Mouse (Mus musculus) forebrain, postnatal 0 days (tissue): Measurements from ENCODE around the gene Armc3. TPM values are rescaled to one million over a fixed set of nuclear protein-coding genes. Genes with fewer than 3 reads are reported as not detected.

Source experiments
- ATAC-seq: fragments of 200-750 bp; cut with Nextera tagmentation; 2 replicates; pipeline ENCODE4 v1.8.0; 2017; ENCODE audit warnings: mild to moderate bottlenecking, moderate library complexity
- DNase-seq: peaks from one replicate; pipeline ENCODE4 v3.0.0-alpha.2; 2015
- H3K27ac ChIP-seq: fragments of 300-500 bp; sonication (generic); 2 replicates; pipeline ENCODE4 v1.5.1; 2014; ENCODE audit warnings: low read depth, mild to moderate bottlenecking, antibody characterized with exemption, low read length, moderate library complexity, mixed read lengths
- H3K27me3 ChIP-seq: fragments of 300-500 bp; sonication (generic); 2 replicates; pipeline ENCODE4 v1.6.1; 2014; ENCODE audit warnings: mild to moderate bottlenecking, low read length, mixed read lengths; ENCODE audit not compliant: insufficient read depth
- H3K36me3 ChIP-seq: fragments of 300-500 bp; sonication (generic); 2 replicates; pipeline ENCODE4 v1.6.1; 2014; ENCODE audit warnings: mild to moderate bottlenecking, moderate library complexity; ENCODE audit not compliant: insufficient read depth
- H3K4me1 ChIP-seq: fragments of 300-500 bp; sonication (generic); 2 replicates; pipeline ENCODE4 v1.6.1; 2014; ENCODE audit warnings: antibody characterized with exemption; ENCODE audit not compliant: insufficient read depth
- H3K4me2 ChIP-seq: fragments of 300-500 bp; sonication (generic); 2 replicates; pipeline ENCODE4 v1.6.1; 2014; ENCODE audit warnings: low read depth, mild to moderate bottlenecking, moderate library complexity
- H3K4me3 ChIP-seq: fragments of 300-500 bp; sonication (generic); 2 replicates; pipeline ENCODE4 v1.5.1; 2014; ENCODE audit warnings: low read depth, low read length, mixed read lengths
- H3K9ac ChIP-seq: fragments of 300-500 bp; sonication (generic); 2 replicates; pipeline ENCODE4 v1.6.1; 2014; ENCODE audit warnings: mild to moderate bottlenecking
- H3K9me3 ChIP-seq: fragments of 300-500 bp; sonication (generic); 2 replicates; pipeline ENCODE4 v1.6.1; 2016; ENCODE audit warnings: low read length
- CTCF ChIP-seq: sonication (generic); IDR thresholded peaks from 2 replicates; pipeline ENCODE4 v1.5.1; 2016; ENCODE audit warnings: antibody characterized with exemption, control low read depth, low read depth
- WGBS: fragments of 180-500 bp; shearing (Covaris S2); extraction: QIAGEN DNeasy Blood & Tissue Kit; methylation state at CpG from one replicate; pipeline ENCODE4 v1.1.7; 2014; 5-methylcytosine and 5-hydroxymethylcytosine counted together
- polyA plus RNA-seq: library from polyadenylated mRNA; unstranded; fragments of >200 nt; fragmentation: Nextera tagmentation; extraction: Ambion mirVana; gene quantifications from 2 replicates; pipeline ENCODE4 v1.2.1, GENCODE M21; 2015
- total RNA-seq: library from RNA; depleted of rRNA; stranded (reverse); fragments of >200 nt; gene quantifications from 2 replicates; pipeline ENCODE4 v1.2.3, GENCODE M21; 2014

Armc3 gene
- total and polyA plus RNA-seq, 2 experiments from 2014 or later: 1.5 to 2.4 TPM

DNA sequence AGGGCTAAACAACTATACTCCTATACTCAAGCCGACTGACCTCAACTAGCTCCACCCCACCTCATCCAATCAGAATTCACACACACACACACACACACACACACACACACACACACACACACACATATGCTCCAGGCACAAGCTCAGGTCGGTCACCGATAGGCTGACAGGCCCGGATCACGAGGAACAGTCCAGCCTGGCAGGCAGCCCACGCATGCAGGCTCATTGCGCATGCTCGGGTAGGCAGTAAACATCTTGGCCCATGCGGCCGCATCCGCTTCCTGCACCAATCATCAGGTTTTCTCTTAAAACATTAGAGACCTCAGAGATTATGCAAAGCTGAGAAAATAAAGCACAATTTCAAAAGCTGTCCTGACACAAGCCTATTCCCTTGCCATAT lies 50.5 kb downstream of the Armc3 start:
- Histone ChIP-seq H3K4me2 (no peak overlapping the region), H3K27me3 (no peaks in the 10 kb centered on the region), H3K36me3 (no peaks in the 10 kb centered on the region), H3K4me3 (no peak overlapping the region), H3K9me3 (no peaks in the 10 kb centered on the region), H3K27ac (no peak overlapping the region), H3K4me1 (no peaks in the 10 kb centered on the region), H3K9ac (no peak overlapping the region)
- DNase-seq: no peak
- WGBS: 70% methylated on average over 11 of the region's 11 CpGs
- ATAC-seq: no peak
- TF ChIP-seq CTCF: no peak

GRCm38 (mm10) chr2:19255037-19255436 lies 55.9 kb downstream of the Armc3 start:
- Histone ChIP-seq H3K36me3 (no peaks in the 10 kb centered on the region), H3K9ac (no peak overlapping the region), H3K9me3 (no peaks in the 10 kb centered on the region), H3K4me1 (no peaks in the 10 kb centered on the region), H3K4me3 (no peak overlapping the region), H3K4me2 (no peak overlapping the region), H3K27ac (no peak overlapping the region), H3K27me3 (no peaks in the 10 kb centered on the region)
- no peak for TF ChIP-seq CTCF
- DNase-seq: no peak
- ATAC-seq: no peak
- WGBS: 85% methylated on average over 3 of the region's 3 CpGs

DNA sequence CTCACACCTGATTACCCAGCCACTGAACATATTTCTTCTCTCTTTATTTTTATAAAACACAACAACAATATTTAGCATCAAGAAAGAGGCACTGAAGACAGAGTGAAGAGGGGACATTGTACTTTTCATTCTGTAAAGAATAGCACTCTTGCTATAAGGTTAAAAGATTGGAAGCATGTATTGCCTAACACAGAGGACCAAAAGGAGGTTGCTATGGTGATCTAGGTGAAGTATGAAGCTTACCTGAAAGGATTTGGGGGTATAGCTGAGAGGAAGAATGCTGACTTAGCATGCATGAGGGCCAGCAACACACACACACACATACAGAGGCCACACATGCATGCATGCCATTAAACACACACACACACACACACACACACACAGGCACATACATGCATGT lies 58.2 kb downstream of the Armc3 start:
- ATAC-seq: no peak
- TF ChIP-seq CTCF: no peak
- no peak for DNase-seq

GRCm38 (mm10) chr2:19260399-19260798 lies 61.3 kb downstream of the Armc3 start:
- H3K4me1 ChIP-seq: no peaks in the 10 kb centered on the region

More for the DNA sequence above, 58.2 kb downstream of the Armc3 start:
- H3K4me3 ChIP-seq: no peak overlapping the region
- H3K27me3 ChIP-seq: no peaks in the 10 kb centered on the region
- H3K27ac ChIP-seq: no peak overlapping the region
- H3K4me1 ChIP-seq: no peaks in the 10 kb centered on the region
- no peak overlapping the region for H3K9ac ChIP-seq
- no peak overlapping the region for H3K4me2 ChIP-seq
- no peaks in the 10 kb centered on the region for H3K36me3 ChIP-seq
- H3K9me3 ChIP-seq: no peaks in the 10 kb centered on the region

DNA sequence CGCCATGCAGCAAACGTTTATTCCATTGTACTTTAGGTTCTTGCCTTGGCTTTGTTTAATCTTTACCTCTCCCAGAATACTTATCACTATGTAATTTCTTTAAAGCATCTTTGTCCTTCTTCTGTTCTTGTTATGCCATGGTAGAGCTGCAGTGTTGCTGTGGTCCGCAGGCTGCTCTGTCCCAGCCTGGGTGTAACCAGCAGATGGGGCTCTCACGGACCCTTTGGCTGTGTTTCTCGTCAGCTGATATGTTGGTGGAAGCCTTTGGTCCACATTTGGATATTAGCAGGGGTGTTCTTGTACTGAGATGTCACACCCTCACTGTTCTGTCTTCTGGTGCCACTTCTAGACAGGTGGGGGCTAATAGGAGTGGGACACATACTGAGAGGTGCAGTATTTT lies 64.3 kb downstream of the Armc3 start:
- H3K36me3 ChIP-seq: no peaks in the 10 kb centered on the region
- H3K9ac ChIP-seq: no peak overlapping the region
- ATAC-seq (no peak; the same call in 1 of the 2 replicates), DNase-seq (no peak)
- 53% methylated on average over 5 of the region's 5 CpGs for WGBS
- no peak for TF ChIP-seq CTCF
- H3K9me3 ChIP-seq: no peaks in the 10 kb centered on the region
- H3K4me3 ChIP-seq: no peak overlapping the region
- H3K27ac ChIP-seq: no peak overlapping the region
- no peaks in the 10 kb centered on the region for H3K4me1 ChIP-seq
- H3K27me3 ChIP-seq: no peaks in the 10 kb centered on the region
- no peak overlapping the region for H3K4me2 ChIP-seq

More at GRCm38 (mm10) chr2:19260399-19260798, 61.3 kb downstream of the Armc3 start:
- no peak for DNase-seq
- no peak for ATAC-seq
- Histone ChIP-seq H3K9ac (no peak overlapping the region), H3K27ac (no peak overlapping the region), H3K4me2 (no peak overlapping the region), H3K9me3 (no peaks in the 10 kb centered on the region), H3K36me3 (no peaks in the 10 kb centered on the region), H3K4me3 (no peak overlapping the region), H3K27me3 (no peaks in the 10 kb centered on the region)
- TF ChIP-seq CTCF: no peak
- WGBS: 59% methylated on average over 6 of the region's 6 CpGs

DNA sequence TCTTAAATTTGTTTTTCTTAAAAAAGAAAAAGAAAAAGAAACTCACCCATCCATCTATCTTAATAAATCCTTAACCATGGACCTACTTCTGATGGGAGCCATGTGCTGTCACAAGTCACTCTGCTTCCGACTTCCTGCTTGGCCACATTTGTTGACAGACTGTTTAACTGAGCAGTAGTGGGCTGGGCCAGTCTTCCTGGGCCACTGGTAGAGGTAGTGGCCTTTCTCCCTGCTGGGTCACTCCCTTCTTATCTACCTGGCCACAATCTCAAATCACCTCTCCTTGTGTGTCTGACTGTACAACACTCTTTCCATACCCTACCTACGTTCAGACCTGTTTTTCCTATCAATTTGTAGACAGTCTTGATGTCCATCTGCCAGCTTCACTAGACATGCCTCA lies 66.7 kb downstream of the Armc3 start:
- Histone ChIP-seq H3K4me2 (no peak overlapping the region), H3K36me3 (no peaks in the 10 kb centered on the region), H3K27me3 (no peaks in the 10 kb centered on the region), H3K9me3 (no peaks in the 10 kb centered on the region), H3K27ac (no peak overlapping the region), H3K9ac (no peak overlapping the region), H3K4me3 (no peak overlapping the region), H3K4me1 (no peaks in the 10 kb centered on the region)
- 84% methylated on average over 2 of the region's 2 CpGs for WGBS
- no peak for TF ChIP-seq CTCF
- DNase-seq (no peak), ATAC-seq (no peak)

DNA sequence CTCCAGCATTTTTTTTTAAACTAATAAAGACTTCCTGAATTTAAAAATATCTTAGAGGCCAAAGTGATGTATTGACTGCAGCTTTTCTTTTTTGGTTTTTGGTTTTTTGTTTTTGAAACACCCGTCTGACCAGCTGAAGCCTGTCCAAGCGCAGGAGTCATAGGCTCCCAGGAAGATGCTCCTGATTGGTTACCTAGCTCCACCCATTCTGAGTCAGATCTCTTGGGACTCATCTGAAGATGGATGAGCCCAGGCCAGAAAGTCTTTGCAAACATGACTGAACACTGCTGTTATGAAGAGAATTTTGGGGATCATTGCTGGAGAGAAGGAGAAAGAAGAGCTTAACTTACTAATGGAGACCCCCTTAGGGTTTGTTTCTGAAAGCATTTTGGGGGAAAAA lies 68.3 kb downstream of the Armc3 start:
- ATAC-seq (no peak), DNase-seq (no peak)
- WGBS: 70% methylated on average over 2 of the region's 2 CpGs
- TF ChIP-seq CTCF: no peak
- H3K4me1 ChIP-seq: no peaks in the 10 kb centered on the region
- no peak overlapping the region for H3K4me3 ChIP-seq
- no peak overlapping the region for H3K9ac ChIP-seq
- no peaks in the 10 kb centered on the region for H3K27me3 ChIP-seq
- no peak overlapping the region for H3K4me2 ChIP-seq
- no peaks in the 10 kb centered on the region for H3K9me3 ChIP-seq
- no peaks in the 10 kb centered on the region for H3K36me3 ChIP-seq
- no peak overlapping the region for H3K27ac ChIP-seq

GRCm38 (mm10) chr2:19269955-19270354 lies 70.9 kb downstream of the Armc3 start:
- 58% methylated on average over 5 of the region's 5 CpGs for WGBS
- no peaks in the 10 kb centered on the region for H3K9me3 ChIP-seq
- no peaks in the 10 kb centered on the region for H3K4me1 ChIP-seq
- DNase-seq: no peak
- peak; percentile 44 for TF ChIP-seq CTCF
- no peak for ATAC-seq
- H3K27me3 ChIP-seq: no peaks in the 10 kb centered on the region
- no peak overlapping the region for H3K4me3 ChIP-seq
- no peak overlapping the region for H3K27ac ChIP-seq
- no peak overlapping the region for H3K9ac ChIP-seq
- H3K4me2 ChIP-seq: no peak overlapping the region
- H3K36me3 ChIP-seq: no peaks in the 10 kb centered on the region
